In the genomic region with DNA sequence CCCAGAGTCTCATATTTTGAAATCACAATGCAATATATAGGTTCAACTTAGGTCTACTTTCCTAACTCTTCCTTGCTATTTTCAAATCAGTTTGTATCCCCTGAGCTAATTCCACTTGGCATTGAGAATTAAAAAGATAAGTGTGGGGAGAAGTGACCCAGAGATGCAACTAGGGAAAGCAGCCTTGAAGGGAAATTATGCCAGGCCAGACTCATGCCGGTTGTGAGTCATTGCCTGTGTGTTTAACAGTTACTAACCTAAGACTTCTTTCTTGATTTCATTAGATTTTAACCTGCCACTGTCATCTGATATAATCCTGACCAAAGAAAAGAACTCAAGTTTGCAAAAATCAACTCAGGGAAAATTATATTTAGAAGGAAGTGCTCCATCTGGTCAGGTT, we compare ENCODE assay signal across 22 mouse cellular contexts. TPM values are rescaled to one million over a fixed set of nuclear protein-coding genes. Genes with fewer than 3 reads are reported as not detected.
A peak's percentile ranks its signal among the peaks of the same experiment; 100 is the strongest.
DNase-seq lines count a peak whose midpoint lies in the region; ATAC-seq lines count a peak whose summit lies in the region.
"Had no signal": no experiment of that assay in that cellular context is flagged by ENCODE, and none has a peak within 500 bp of the region (broad histone marks: within the 10 kb centered on the region; RNA-seq: fewer than 3 reads in every experiment).

No protein-coding gene starts in this region.

- no peak for ATAC-seq in cerebellum, adult (ENCODE audit: insufficient number of reproducible peaks, low FRiP score, low TSS enrichment)
- ATAC-seq: activated CD4-positive, CD25-positive, alpha-beta regulatory T cell, adult 4 months; CD4-positive, CD25-positive, alpha-beta regulatory T cell, adult 4 months; forebrain, embryonic 14.5 days; forebrain, postnatal 0 days; hindbrain, embryonic 16.5 days; intestine, embryonic 15.5 days had no signal

- peak; percentile 55 for DNase-seq in adrenal gland, adult 2 months
- no peak for DNase-seq in adrenal gland, postnatal 4 days (ENCODE audit: low spot score in 2 of 2)
- peak; percentile 23 for DNase-seq in adrenal gland, adult 8-10 months
- DNase-seq in adrenal gland, postnatal 25 days = peak; percentile 13
- no peak for DNase-seq in right cerebral cortex, postnatal 14 days
- no peak for DNase-seq in urinary bladder, adult 2 months (ENCODE audit: low spot score)
- DNase-seq: cerebellum, adult 11 months; cerebellum, adult 2 months; cerebellum, adult 9-11 months; cerebellum, postnatal 25 days; forebrain, postnatal 0 days; gastrocnemius, adult 2 months; gastrocnemius, postnatal 36 days; heart, adult 2 months; kidney, adult 11 months; kidney, adult 8-10 months had no signal

RNA-seq across cellular contexts. Expression of a gene that starts 43.5 kb away (rescaled TPM):
- total RNA-seq in adrenal gland, adult 2 months (2021) = 10 to 100 TPM; 27.8 to 31.4 TPM
- 1.2 TPM in 2 replicates for polyA plus RNA-seq in adrenal gland, adult 2 months (2012; rRNA removed)
- total RNA-seq in adrenal gland, postnatal 4 days (2021) = 10 to 100 TPM; 35.4 to 35.8 TPM
- total RNA-seq in adrenal gland, adult 8-10 months (2022) = 10 to 100 TPM; 30.0 to 50.5 (median 40.1) TPM
- total RNA-seq in adrenal gland, postnatal 25 days (2021) = 23.8 and 41.5 TPM in 2 replicates
- polyA plus RNA-seq in urinary bladder, adult 2 months (2012; rRNA removed) = 5.1 and 18.2 TPM in 2 replicates

Comparison
In these comparisons a context has a peak if more than half of its experiments do, and no peak if none do; other contexts are left out.
1. DNase-seq: peak in adrenal gland, adult 2 months (single experiment), adrenal gland, adult 8-10 months (single experiment) and adrenal gland, postnatal 25 days (single experiment); none in adrenal gland, postnatal 4 days (0 of 2), right cerebral cortex, postnatal 14 days (single experiment) and urinary bladder, adult 2 months (single experiment).